Mouse (Mus musculus) CH12.LX (cell line): Measurements from ENCODE around the gene Nhsl1. TPM values are rescaled to one million over a fixed set of nuclear protein-coding genes. Genes with fewer than 3 reads are reported as not detected.
A peak's percentile ranks its signal among the peaks of the same experiment; 100 is the strongest.

ENCODE experiments used
- DNase-seq: peaks from one replicate; pipeline ENCODE4 v3.0.0-alpha.2; 2013; ENCODE audit errors: extremely low read depth
- H3K27ac ChIP-seq: 2 replicates; pipeline ENCODE4 v1.5.1; 2012; ENCODE audit warnings: low read depth, mild to moderate bottlenecking, control low read depth, moderate library complexity; ENCODE audit not compliant: insufficient read depth
- H3K27me3 ChIP-seq: replicated peaks from 2 replicates; pipeline ENCODE3; 2012; ENCODE audit warnings: inconsistent platforms
- H3K36me3 ChIP-seq, 2 experiments: replicated peaks in 1 of 2; 2 replicates each; pipeline versions ENCODE3 to v1.6.1; 2012; ENCODE audit warnings: inconsistent platforms in 1 of 2, low read length in 1 of 2, mild to moderate bottlenecking in 1 of 2, mixed read lengths in 1 of 2, moderate library complexity in 1 of 2; ENCODE audit not compliant: control insufficient read depth in 1 of 2, insufficient read depth in 1 of 2
- H3K4me1 ChIP-seq, 2 experiments: 2 replicates each; pipeline ENCODE4 v1.6.1; 2012; ENCODE audit warnings: inconsistent platforms in 1 of 2, moderate library complexity in 1 of 2; ENCODE audit not compliant: insufficient read depth in 2 of 2, control insufficient read depth in 1 of 2
- H3K4me2 ChIP-seq: 2 replicates; pipeline ENCODE4 v1.6.1; 2012; ENCODE audit warnings: low read depth, mild to moderate bottlenecking, control low read depth; ENCODE audit not compliant: poor library complexity, insufficient read depth, severe bottlenecking
- H3K4me3 ChIP-seq, 3 experiments: fragments of 150-350 bp in 1 of 3; sonication (generic) in 1 of 3; replicated peaks in 1 of 3; 2 replicates each; pipeline versions ENCODE3 to v1.5.1; 2011 to 2012; ENCODE audit warnings: low read depth in 2 of 3, low read length in 2 of 3, mild to moderate bottlenecking in 2 of 3, moderate library complexity in 2 of 3, control low read depth in 1 of 3, improper control_type of control experiment in 1 of 3, inconsistent platforms in 1 of 3, mixed read lengths in 1 of 3; ENCODE audit not compliant: poor library complexity in 1 of 3
- H3K79me2 ChIP-seq: replicated peaks from 2 replicates; pipeline ENCODE4 v1.6.1; 2012; ENCODE audit warnings: mild to moderate bottlenecking, moderate library complexity; ENCODE audit not compliant: control insufficient read depth, poor library complexity, insufficient read depth, severe bottlenecking; ENCODE audit errors: extremely low read depth
- H3K9ac ChIP-seq: 2 replicates; pipeline ENCODE4 v1.6.1; 2012; ENCODE audit warnings: low read depth, mild to moderate bottlenecking, control low read depth, moderate library complexity; ENCODE audit not compliant: insufficient read depth
- H3K9me3 ChIP-seq: replicated peaks from 2 replicates; pipeline ENCODE3; 2012; ENCODE audit warnings: low read length, inconsistent platforms, mixed read lengths
- BHLHE40 ChIP-seq: IDR thresholded peaks from 2 replicates; pipeline ENCODE4 v1.6.1; 2011; ENCODE audit warnings: mild to moderate bottlenecking, low read depth, low read length, improper control_type of control experiment
- CHD1 ChIP-seq: IDR thresholded peaks from 2 replicates; pipeline ENCODE4 v1.6.1; 2012; ENCODE audit warnings: low read depth, low read length, improper control_type of control experiment, inconsistent platforms
- CTCF ChIP-seq, 2 experiments: IDR thresholded peaks in 1 of 2; conservative IDR thresholded peaks in 1 of 2; 2 replicates each; pipeline ENCODE4 v1.5.1; 2011 to 2012; ENCODE audit warnings: low read depth in 2 of 2, low read length in 2 of 2, improper control_type of control experiment in 1 of 2, inconsistent platforms in 1 of 2, mild to moderate bottlenecking in 1 of 2, moderate library complexity in 1 of 2
- HCFC1 ChIP-seq: IDR thresholded peaks from 2 replicates; pipeline ENCODE4 v1.6.1; 2012; ENCODE audit warnings: low read depth, mild to moderate bottlenecking, inconsistent platforms, low read length, improper control_type of control experiment
- JUND ChIP-seq: conservative IDR thresholded peaks from 2 replicates; pipeline ENCODE4 v1.6.1; 2011; ENCODE audit warnings: low read depth, low read length, improper control_type of control experiment
- KAT2A ChIP-seq: IDR thresholded peaks from 2 replicates; pipeline ENCODE4 v1.6.1; 2012; ENCODE audit warnings: low read length, improper control_type of control experiment, inconsistent platforms; ENCODE audit not compliant: insufficient replicate concordance
- MAFK ChIP-seq: IDR thresholded peaks from 2 replicates; pipeline ENCODE4 v1.6.1; 2011; ENCODE audit warnings: low read length, improper control_type of control experiment; ENCODE audit not compliant: insufficient replicate concordance
- MAX ChIP-seq: IDR thresholded peaks from 2 replicates; pipeline ENCODE4 v1.6.1; 2011; ENCODE audit warnings: low read length, improper control_type of control experiment
- MEF2A ChIP-seq: IDR thresholded peaks from 2 replicates; pipeline ENCODE4 v1.6.1; 2014; ENCODE audit warnings: low read depth, mild to moderate bottlenecking, inconsistent platforms, low read length, improper control_type of control experiment, borderline replicate concordance
- MXI1 ChIP-seq: IDR thresholded peaks from 2 replicates; pipeline ENCODE4 v1.6.1; 2011; ENCODE audit warnings: mild to moderate bottlenecking, low read depth, low read length, improper control_type of control experiment
- MYC ChIP-seq: IDR thresholded peaks from 2 replicates; pipeline ENCODE4 v1.6.1; 2011; ENCODE audit warnings: low read depth, mild to moderate bottlenecking, improper control_type of control experiment, low read length
- NELFE ChIP-seq: IDR thresholded peaks from 2 replicates; pipeline ENCODE4 v1.6.1; 2011; ENCODE audit warnings: low read depth, low read length, improper control_type of control experiment
- PAX5 ChIP-seq: IDR thresholded peaks from 2 replicates; pipeline ENCODE4 v1.6.1; 2012; ENCODE audit warnings: low read length, inconsistent platforms, mixed read lengths
- POLR2A ChIP-seq: IDR thresholded peaks from 2 replicates; pipeline ENCODE4 v1.6.1; 2011; ENCODE audit warnings: low read depth, mild to moderate bottlenecking, improper control_type of control experiment, low read length
- RAD21 ChIP-seq: IDR thresholded peaks from 2 replicates; pipeline ENCODE4 v1.6.1; 2011; ENCODE audit warnings: low read depth, mild to moderate bottlenecking, low read length, improper control_type of control experiment, moderate library complexity
- RCOR1 ChIP-seq: conservative IDR thresholded peaks from 2 replicates; pipeline ENCODE4 v1.6.1; 2012; ENCODE audit warnings: low read depth, mild to moderate bottlenecking, inconsistent platforms, low read length, improper control_type of control experiment
- SMC3 ChIP-seq: IDR thresholded peaks from 2 replicates; pipeline ENCODE4 v1.6.1; 2011; ENCODE audit warnings: low read depth, low read length, improper control_type of control experiment
- TBP ChIP-seq: conservative IDR thresholded peaks from 2 replicates; pipeline ENCODE4 v1.6.1; 2011; ENCODE audit warnings: low read depth, low read length, improper control_type of control experiment
- TCF12 ChIP-seq: IDR thresholded peaks from 2 replicates; pipeline ENCODE4 v1.6.1; 2014; ENCODE audit warnings: low read depth, mild to moderate bottlenecking, inconsistent platforms, low read length, improper control_type of control experiment
- UBTF ChIP-seq: IDR thresholded peaks from 2 replicates; pipeline ENCODE4 v1.6.1; 2012; ENCODE audit warnings: low read depth, mild to moderate bottlenecking, inconsistent platforms, low read length, improper control_type of control experiment, moderate library complexity
- USF1 ChIP-seq: IDR thresholded peaks from 2 replicates; pipeline ENCODE4 v1.6.1; 2014; ENCODE audit warnings: low read depth, mild to moderate bottlenecking, inconsistent platforms, low read length, improper control_type of control experiment
- ZC3H11A ChIP-seq: IDR thresholded peaks from 2 replicates; pipeline ENCODE4 v1.6.1; 2012; ENCODE audit warnings: low read depth, mild to moderate bottlenecking, inconsistent platforms, low read length, improper control_type of control experiment
- ZMIZ1 ChIP-seq: IDR thresholded peaks from 2 replicates; pipeline ENCODE4 v1.6.1; 2012; ENCODE audit warnings: low read depth, mild to moderate bottlenecking, inconsistent platforms, low read length, improper control_type of control experiment
- ZNF384 ChIP-seq: IDR thresholded peaks from 2 replicates; pipeline ENCODE4 v1.6.1; 2012; ENCODE audit warnings: low read depth, low read length, improper control_type of control experiment, inconsistent platforms
- dilution Hi-C: fragments of 300-500 bp; cut with MboI; formaldehyde crosslinking; loops from 2 replicates; pipeline ENCODE4 v1.14.3; 2020; ENCODE audit warnings: low sequenced_read_pairs; ENCODE audit not compliant: extremely low pct_unique_long_range_greater_than_20kb, extremely low pct_ligation_motif_present
- in situ Hi-C: fragments of 300-500 bp; cut with MboI; formaldehyde crosslinking; loops from 3 replicates; pipeline ENCODE4 v1.14.3; 2019; ENCODE audit warnings: low sequenced_read_pairs, low pct_ligation_motif_present, low pct_unique_long_range_greater_than_20kb, mixed read lengths
- polyA plus RNA-seq: library from polyadenylated mRNA; unstranded; fragments of >175 nt; gene quantifications from 2 replicates; pipeline ENCODE4 v1.2.1, GENCODE M21; 2012; ENCODE audit warnings: low read depth; ENCODE audit not compliant: insufficient read length
- total RNA-seq, 2 experiments: library from RNA; depleted of rRNA; stranded (reverse); fragments of 300-350 nt in 1 of 2; fragments of >200 nt in 1 of 2; gene quantifications; 2 replicates each; pipeline ENCODE4 v1.2.3; 2012 to 2014

Nhsl1 gene
- total and polyA plus RNA-seq, 3 experiments = 0.13 to 0.19 (median 0.15) TPM

- Histone ChIP-seq H3K4me2 (peak overlapping the region; percentile 96), H3K4me1 (no peaks in the 10 kb centered on the region), H3K9me3 (no peaks in the 10 kb centered on the region), H3K27ac (no peak overlapping the region), H3K4me3 (no peak overlapping the region), H3K79me2 (no peaks in the 10 kb centered on the region), H3K9ac (0 out of 2 replicates have a peak overlapping the region, but pooled peaks have one; percentile 48), H3K27me3 (no peaks in the 10 kb centered on the region), H3K36me3 (no peaks in the 10 kb centered on the region)
- DNase-seq = peak; percentile 27
- dilution Hi-C loops = no loop called here
- TF ChIP-seq ZMIZ1 (no peak), CTCF (conservative IDR thresholded peaks at IDR 0.05 in 1 of 2, IDR thresholded peaks at IDR 0.05 in 1 of 2; ENCODE audit: low read depth in 2 of 2, low read length in 2 of 2) (peak; percentile 49 to 77), RAD21 (peak; percentile 75), RCOR1 (no peak), ZNF384 (peak; percentile 80), SMC3 (peak; percentile 70), KAT2A (no peak), ZC3H11A (peak; percentile 11; the same call in 1 of the 2 replicates), MAX (no peak), PAX5 (no peak)
- in situ Hi-C loops = no loop called here
Observed at GRCm38 (mm10) chr10:18528475-18528874, 209.7 kb downstream of the Nhsl1 start.

GRCm38 (mm10) chr10:18529177-18529576 lies 210.4 kb downstream of the Nhsl1 start:
- no peaks in the 10 kb centered on the region for H3K79me2 ChIP-seq
- no peak overlapping the region for H3K27ac ChIP-seq
- TF ChIP-seq MAFK (no peak), ZMIZ1 (no peak), MXI1 (no peak), USF1 (no peak), NELFE (no peak), JUND (no peak)
- TF ChIP-seq, all 38 proteins: peak for 0
- Histone ChIP-seq H3K27me3 (no peaks in the 10 kb centered on the region), H3K4me1 (no peaks in the 10 kb centered on the region), H3K36me3 (no peaks in the 10 kb centered on the region), H3K9ac (no peak overlapping the region), H3K9me3 (no peaks in the 10 kb centered on the region), H3K4me3 (no peak overlapping the region), H3K4me2 (no peak overlapping the region)
- no peak for DNase-seq
- dilution Hi-C loops = no loop called here
- in situ Hi-C loops = no loop called here

- Histone ChIP-seq H3K4me1 (no peaks in the 10 kb centered on the region), H3K27me3 (no peaks in the 10 kb centered on the region), H3K9ac (no peak overlapping the region), H3K79me2 (no peaks in the 10 kb centered on the region), H3K9me3 (no peaks in the 10 kb centered on the region), H3K27ac (no peak overlapping the region), H3K4me3 (no peak overlapping the region), H3K4me2 (no peak overlapping the region), H3K36me3 (no peaks in the 10 kb centered on the region)
- TF ChIP-seq MAX (no peak), TCF12 (no peak), BHLHE40 (no peak), CHD1 (no peak), HCFC1 (no peak), SMC3 (no peak), MEF2A (no peak), MXI1 (no peak), MYC (no peak), JUND (no peak), UBTF (no peak), TBP (no peak), ZNF384 (no peak), USF1 (no peak), POLR2A (no peak)
- dilution Hi-C loops = no loop called here
- in situ Hi-C loops = loop anchor here (10.0 kb wide), 1 partner anchor 285 kb away; no protein-coding TSS in a partner anchor
- DNase-seq = no peak
Observed at GRCm38 (mm10) chr10:18530161-18530560, 211.4 kb downstream of the Nhsl1 start.
